Mouse (Mus musculus): ENCODE measurements around the gene Inpp5b. TPM values are rescaled to one million over a fixed set of nuclear protein-coding genes. Genes with fewer than 3 reads are reported as not detected.

Inpp5b gene
- total and polyA plus RNA-seq, 2 experiments: 15.3 to 25.7 TPM

DNA sequence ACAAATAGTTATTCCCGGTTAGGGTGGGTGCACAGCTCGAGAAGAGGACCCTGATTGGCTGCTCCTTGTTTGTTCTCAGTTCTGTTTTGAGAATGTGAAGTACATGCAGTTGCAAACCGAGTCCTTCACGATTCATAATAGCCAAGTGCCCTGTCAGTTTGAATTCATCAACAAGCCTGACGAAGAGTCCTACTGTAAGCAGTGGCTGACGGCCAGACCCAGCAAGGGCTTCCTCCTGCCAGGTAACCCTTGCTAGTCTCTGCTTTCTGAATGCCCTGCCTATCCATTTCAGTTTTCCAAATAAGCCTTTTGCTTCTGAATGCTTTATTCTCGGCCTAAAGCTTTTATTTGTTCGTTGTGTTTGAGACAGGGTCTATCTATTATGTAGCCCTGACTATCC, 50.5 kb downstream of the Inpp5b start:
- TF ChIP-seq POLR2A (IDR thresholded peaks at IDR 0.05; ENCODE audit: extremely low read depth, insufficient read depth, low read length) (no peak), CTCF (IDR thresholded peaks at IDR 0.05; ENCODE audit: low read depth, low read length) (no peak)
- DNase-seq (ENCODE audit: extremely low read depth, low read depth, low spot score): no peak
- Histone ChIP-seq H3K79me2 (ENCODE audit: control insufficient read depth, insufficient read depth, low read length) (no peaks in the 10 kb centered on the region), H3K4me1 (ENCODE audit: control insufficient read depth, insufficient read depth, low read length) (peaks cover 10% of the 10 kb centered on the region), H3K4me3 (ENCODE audit: insufficient read depth, low read depth, low read length) (no peak overlapping the region), H3K27ac (replicated peaks; ENCODE audit: insufficient read depth, low read depth, low read length) (no peak overlapping the region), H3K9ac (ENCODE audit: low read depth, low read length) (no peak overlapping the region), H3K36me3 (ENCODE audit: control insufficient read depth, insufficient read depth, low read length) (peaks cover 49% of the 10 kb centered on the region), H3K27me3 (ENCODE audit: control insufficient read depth, insufficient read depth, low read length) (no peaks in the 10 kb centered on the region)
- WGBS: 83% methylated on average over 8 of the region's 8 CpGs

DNA sequence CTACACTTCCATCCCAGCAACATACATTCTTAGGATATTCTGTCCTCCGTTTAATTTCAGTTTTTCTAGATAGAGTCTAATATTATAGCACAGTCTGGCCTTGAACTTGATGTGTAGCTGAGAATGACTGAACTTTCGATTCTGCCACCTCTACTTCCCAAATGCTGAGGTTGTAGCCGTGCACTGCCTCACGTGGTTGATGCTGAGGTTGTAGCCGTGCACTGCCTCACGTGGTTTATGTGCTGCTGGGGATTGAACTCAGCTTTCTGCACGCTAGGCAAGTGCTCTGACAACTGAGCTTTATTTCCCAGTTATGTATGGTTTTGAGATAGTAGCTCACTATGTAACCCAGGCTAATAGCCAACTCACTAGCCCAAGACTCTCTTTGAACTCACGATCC, 54.5 kb downstream of the Inpp5b start:
- Histone ChIP-seq H3K27me3 (ENCODE audit: control insufficient read depth, insufficient read depth, low read length) (no peaks in the 10 kb centered on the region), H3K4me1 (ENCODE audit: control insufficient read depth, insufficient read depth, low read length) (no peaks in the 10 kb centered on the region), H3K79me2 (ENCODE audit: control insufficient read depth, insufficient read depth, low read length) (no peaks in the 10 kb centered on the region), H3K27ac (replicated peaks; ENCODE audit: insufficient read depth, low read depth, low read length) (no peak overlapping the region), H3K36me3 (ENCODE audit: control insufficient read depth, insufficient read depth, low read length) (peaks cover 52% of the 10 kb centered on the region), H3K4me3 (ENCODE audit: insufficient read depth, low read depth, low read length) (no peak overlapping the region), H3K9ac (ENCODE audit: low read depth, low read length) (no peak overlapping the region)
- DNase-seq (ENCODE audit: extremely low read depth, low read depth, low spot score): no peak
- 96% methylated on average over 8 of the region's 8 CpGs for WGBS
- TF ChIP-seq CTCF (IDR thresholded peaks at IDR 0.05; ENCODE audit: low read depth, low read length) (no peak), POLR2A (IDR thresholded peaks at IDR 0.05; ENCODE audit: extremely low read depth, insufficient read depth, low read length) (no peak)

DNA sequence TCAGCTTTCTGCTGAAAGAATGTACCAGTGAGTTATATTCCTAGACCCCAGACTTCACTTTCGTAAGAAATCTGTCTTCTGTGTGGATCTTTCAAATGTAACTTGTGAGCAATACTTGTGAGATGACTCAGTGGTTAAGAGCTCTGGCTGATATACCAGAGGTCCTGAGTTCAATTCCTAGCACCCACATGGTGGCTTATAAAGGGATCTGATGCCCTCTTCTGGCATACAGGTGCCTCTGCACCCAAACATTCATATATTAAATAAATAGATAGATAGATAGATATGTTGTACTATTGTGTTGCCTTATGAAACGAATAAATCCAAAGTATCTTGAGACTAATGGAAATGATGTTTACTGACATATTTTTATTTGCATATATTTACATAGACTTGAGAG, 55.3 kb downstream of the Inpp5b start:
- no peak for DNase-seq (ENCODE audit: extremely low read depth, low read depth, low spot score)
- Histone ChIP-seq H3K4me3 (ENCODE audit: insufficient read depth, low read depth, low read length) (no peak overlapping the region), H3K27ac (replicated peaks; ENCODE audit: insufficient read depth, low read depth, low read length) (no peak overlapping the region), H3K4me1 (ENCODE audit: control insufficient read depth, insufficient read depth, low read length) (peaks cover 2% of the 10 kb centered on the region; the same call in 1 of the 2 replicates), H3K79me2 (ENCODE audit: control insufficient read depth, insufficient read depth, low read length) (no peaks in the 10 kb centered on the region), H3K27me3 (ENCODE audit: control insufficient read depth, insufficient read depth, low read length) (no peaks in the 10 kb centered on the region), H3K9ac (ENCODE audit: low read depth, low read length) (no peak overlapping the region), H3K36me3 (ENCODE audit: control insufficient read depth, insufficient read depth, low read length) (peaks cover 46% of the 10 kb centered on the region)
- 96% methylated on average over 2 of the region's 2 CpGs for WGBS
- TF ChIP-seq POLR2A (IDR thresholded peaks at IDR 0.05; ENCODE audit: extremely low read depth, insufficient read depth, low read length): no peak
- TF ChIP-seq CTCF (IDR thresholded peaks at IDR 0.05; ENCODE audit: low read depth, low read length): no peak

- DNase-seq (ENCODE audit: extremely low read depth, low read depth, low spot score): peak; percentile 68
- Histone ChIP-seq H3K9ac (ENCODE audit: low read depth, low read length) (peak within 1 kb of the TSS; percentile 80), H3K4me3 (ENCODE audit: insufficient read depth, low read depth, low read length) (peak within 1 kb of the TSS; percentile 74), H3K4me1 (ENCODE audit: control insufficient read depth, insufficient read depth, low read length) (peaks cover 13% of the 10 kb centered on the region), H3K27ac (replicated peaks; ENCODE audit: insufficient read depth, low read depth, low read length) (peak within 1 kb of the TSS; percentile 72), H3K36me3 (ENCODE audit: control insufficient read depth, insufficient read depth, low read length) (peaks cover 29% of the 10 kb centered on the region), H3K79me2 (ENCODE audit: control insufficient read depth, insufficient read depth, low read length) (peaks cover 18% of the 10 kb centered on the region; the same call in 1 of the 2 replicates), H3K27me3 (ENCODE audit: control insufficient read depth, insufficient read depth, low read length) (no peaks in the 10 kb centered on the region)
- TF ChIP-seq CTCF (IDR thresholded peaks at IDR 0.05; ENCODE audit: low read depth, low read length): peak; percentile 72
- no peak for TF ChIP-seq POLR2A (IDR thresholded peaks at IDR 0.05; ENCODE audit: extremely low read depth, insufficient read depth, low read length)
- 3% methylated on average over 21 of the region's 21 CpGs for WGBS
These were observed 60.1 kb downstream of the Inpp5b start, which contains the start of gene Mtf1 for GRCm38 (mm10) chr4:124801552-124802308. TSS of gene Mtf1 (plus strand) at chr4:124802104.

DNA sequence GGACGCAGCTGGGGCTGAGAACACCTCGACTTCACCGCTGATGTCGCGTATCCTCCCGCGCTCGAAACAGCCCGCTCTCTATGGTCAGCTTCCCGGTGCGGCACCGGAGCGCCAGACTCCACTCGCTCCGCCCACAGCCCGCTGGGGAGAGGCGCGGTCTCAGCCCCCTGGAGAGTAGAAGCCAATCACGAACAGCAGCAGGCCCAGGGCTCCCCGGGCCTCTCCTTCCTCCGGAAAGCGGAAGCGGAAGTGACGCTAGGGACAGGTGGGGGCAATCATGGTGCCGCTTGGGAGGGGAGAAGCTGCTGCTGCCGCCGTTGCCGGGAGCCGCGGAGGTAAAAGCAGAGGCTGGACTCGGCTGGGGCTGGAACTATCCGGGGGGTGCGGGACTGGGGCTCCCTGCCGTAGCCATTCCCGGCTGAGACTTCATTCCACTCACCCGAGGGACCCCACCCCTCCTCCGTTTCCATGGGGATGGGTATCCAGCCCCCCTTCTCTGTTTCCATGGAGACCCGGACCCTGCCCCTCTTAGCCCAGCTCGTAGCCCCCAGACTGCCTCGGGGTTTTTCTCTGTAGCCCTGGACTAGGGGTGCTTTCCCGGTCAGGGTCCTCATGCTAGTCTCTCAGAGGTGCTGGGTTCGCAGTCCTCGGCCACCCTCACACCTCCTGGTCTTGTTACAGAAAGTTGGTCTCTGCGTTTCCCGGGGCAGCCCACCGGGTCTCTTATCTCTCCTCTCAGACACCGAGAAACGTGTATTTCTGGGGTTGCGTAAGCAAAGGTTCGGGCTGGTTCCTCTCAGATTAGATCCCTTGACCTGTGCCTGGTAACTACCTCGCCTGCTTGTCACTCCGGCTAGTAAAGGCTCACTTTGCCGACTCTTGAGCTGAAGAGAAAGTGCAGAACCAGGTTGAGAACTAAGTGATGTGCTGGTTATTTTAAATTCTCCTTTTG, 60.9 kb downstream of the Inpp5b start:
- Histone ChIP-seq H3K27me3 (ENCODE audit: control insufficient read depth, insufficient read depth, low read length) (no peaks in the 10 kb centered on the region), H3K36me3 (ENCODE audit: control insufficient read depth, insufficient read depth, low read length) (peaks cover 25% of the 10 kb centered on the region), H3K4me1 (ENCODE audit: control insufficient read depth, insufficient read depth, low read length) (peaks cover 16% of the 10 kb centered on the region), H3K4me3 (ENCODE audit: insufficient read depth, low read depth, low read length) (peak overlapping the region; percentile 74), H3K79me2 (ENCODE audit: control insufficient read depth, insufficient read depth, low read length) (peaks cover 21% of the 10 kb centered on the region; the same call in 1 of the 2 replicates), H3K9ac (ENCODE audit: low read depth, low read length) (peak overlapping the region; percentile 80), H3K27ac (replicated peaks; ENCODE audit: insufficient read depth, low read depth, low read length) (peak overlapping the region; percentile 72)
- WGBS: under 1% methylated on average over 53 of the region's 53 CpGs
- no peak for TF ChIP-seq CTCF (IDR thresholded peaks at IDR 0.05; ENCODE audit: low read depth, low read length)
- TF ChIP-seq POLR2A (IDR thresholded peaks at IDR 0.05; ENCODE audit: extremely low read depth, insufficient read depth, low read length): peak; percentile 59; the same call in 1 of the 2 replicates
- DNase-seq (ENCODE audit: extremely low read depth, low read depth, low spot score): peak; percentile 90
